Mouse (Mus musculus): Measurements from ENCODE around the gene Cpne2. TPM values are rescaled to one million over a fixed set of nuclear protein-coding genes. Genes with fewer than 3 reads are reported as not detected.

The Cpne2 gene
- polyA plus RNA-seq, 1 experiment from 2014 or later = 9.2 TPM

DNA sequence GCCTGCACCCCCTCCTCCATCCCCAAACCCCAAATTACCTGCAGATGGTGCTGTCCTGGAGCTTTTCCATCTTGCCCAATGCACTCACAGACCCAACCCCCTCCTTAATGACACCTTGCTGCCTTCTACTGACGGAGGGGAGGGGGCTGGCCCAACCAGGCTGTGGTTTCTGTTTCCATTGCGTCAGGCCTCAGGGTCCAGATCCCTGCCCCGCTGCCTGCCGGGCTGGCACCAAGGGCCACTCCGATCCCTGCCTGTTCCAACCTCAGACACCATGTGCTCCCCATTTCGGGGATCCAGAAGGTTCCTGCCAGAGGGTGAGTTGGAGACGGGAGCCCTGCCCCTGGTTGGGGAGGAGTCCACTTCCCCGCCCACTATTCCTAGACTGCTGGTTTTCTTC, 11.2 kb downstream of the Cpne2 start:
- no peaks in the 10 kb centered on the region for H3K4me1 ChIP-seq (ENCODE audit: insufficient read depth, low read depth, low read length)
- no peaks in the 10 kb centered on the region for H3K36me3 ChIP-seq (ENCODE audit: insufficient read depth, low read length)
- ATAC-seq = no peak
- 63% methylated on average over 8 of the region's 8 CpGs for WGBS
- H3K27ac ChIP-seq (ENCODE audit: low read length) = no peak overlapping the region
- H3K9me3 ChIP-seq (ENCODE audit: low read length) = no peaks in the 10 kb centered on the region
- no peak for DNase-seq (ENCODE audit: low spot score)
- H3K27me3 ChIP-seq (replicated peaks; ENCODE audit: insufficient read depth, low read length) = no peaks in the 10 kb centered on the region
- H3K4me2 ChIP-seq (replicated peaks; ENCODE audit: low read depth, low read length) = no peak overlapping the region
- TF ChIP-seq EP300 (IDR thresholded peaks at IDR 0.05) (no peak), CTCF (IDR thresholded peaks at IDR 0.05) (no peak)
- no peak overlapping the region for H3K4me3 ChIP-seq (ENCODE audit: low read depth, low read length)
- no peak overlapping the region for H3K9ac ChIP-seq (replicated peaks; ENCODE audit: low read depth)

DNA sequence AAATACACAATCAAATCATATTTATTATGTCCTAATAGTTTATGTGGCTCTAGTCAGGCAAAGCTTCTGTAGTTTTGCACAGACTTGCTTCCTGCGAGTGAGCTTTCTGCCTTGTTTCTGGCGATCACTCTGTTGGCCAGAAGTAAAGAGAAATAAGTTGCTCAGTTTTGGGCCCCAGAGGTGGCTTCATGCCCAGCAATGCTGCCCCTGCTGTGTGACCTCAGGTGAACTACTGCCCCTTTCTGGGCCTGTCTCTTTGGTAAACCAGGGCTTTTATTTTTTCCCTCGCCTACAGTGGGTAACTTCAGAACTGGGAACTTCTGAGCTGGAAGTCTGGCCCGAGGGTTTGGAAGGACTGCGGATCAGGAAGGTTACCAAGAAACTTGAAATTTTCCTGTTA, 16.3 kb downstream of the Cpne2 start:
- 78% methylated on average over 5 of the region's 5 CpGs for WGBS
- no peak for TF ChIP-seq CTCF (IDR thresholded peaks at IDR 0.05)
- TF ChIP-seq EP300 (IDR thresholded peaks at IDR 0.05) = no peak
- no peak for DNase-seq (ENCODE audit: low spot score)
- H3K4me2 ChIP-seq (replicated peaks; ENCODE audit: low read depth, low read length) = no peak overlapping the region
- no peak overlapping the region for H3K27ac ChIP-seq (ENCODE audit: low read length)
- H3K27me3 ChIP-seq (replicated peaks; ENCODE audit: insufficient read depth, low read length) = no peaks in the 10 kb centered on the region
- H3K9ac ChIP-seq (replicated peaks; ENCODE audit: low read depth) = no peak overlapping the region
- no peaks in the 10 kb centered on the region for H3K36me3 ChIP-seq (ENCODE audit: insufficient read depth, low read length)
- no peak overlapping the region for H3K4me3 ChIP-seq (ENCODE audit: low read depth, low read length)
- H3K9me3 ChIP-seq (ENCODE audit: low read length) = no peaks in the 10 kb centered on the region
- H3K4me1 ChIP-seq (ENCODE audit: insufficient read depth, low read depth, low read length) = no peaks in the 10 kb centered on the region
- ATAC-seq = no peak

GRCm38 (mm10) chr8:94549482-94549881, 16.7 kb downstream of the Cpne2 start:
- H3K27ac ChIP-seq (ENCODE audit: low read length) = no peak overlapping the region
- TF ChIP-seq CTCF (IDR thresholded peaks at IDR 0.05) (no peak), EP300 (IDR thresholded peaks at IDR 0.05) (no peak)
- no peaks in the 10 kb centered on the region for H3K4me1 ChIP-seq (ENCODE audit: insufficient read depth, low read depth, low read length)
- H3K36me3 ChIP-seq (ENCODE audit: insufficient read depth, low read length) = no peaks in the 10 kb centered on the region
- H3K4me2 ChIP-seq (replicated peaks; ENCODE audit: low read depth, low read length) = no peak overlapping the region
- DNase-seq (ENCODE audit: low spot score) (no peak), ATAC-seq (no peak)
- WGBS = 60% methylated on average over 5 of the region's 5 CpGs
- H3K9ac ChIP-seq (replicated peaks; ENCODE audit: low read depth) = no peak overlapping the region
- no peaks in the 10 kb centered on the region for H3K27me3 ChIP-seq (replicated peaks; ENCODE audit: insufficient read depth, low read length)
- H3K9me3 ChIP-seq (ENCODE audit: low read length) = no peaks in the 10 kb centered on the region
- H3K4me3 ChIP-seq (ENCODE audit: low read depth, low read length) = no peak overlapping the region

GRCm38 (mm10) chr8:94549998-94550397, 17.2 kb downstream of the Cpne2 start:
- TF ChIP-seq CTCF (IDR thresholded peaks at IDR 0.05) (no peak), EP300 (IDR thresholded peaks at IDR 0.05) (no peak)
- 74% methylated on average over 5 of the region's 5 CpGs for WGBS
- no peak for ATAC-seq

DNA sequence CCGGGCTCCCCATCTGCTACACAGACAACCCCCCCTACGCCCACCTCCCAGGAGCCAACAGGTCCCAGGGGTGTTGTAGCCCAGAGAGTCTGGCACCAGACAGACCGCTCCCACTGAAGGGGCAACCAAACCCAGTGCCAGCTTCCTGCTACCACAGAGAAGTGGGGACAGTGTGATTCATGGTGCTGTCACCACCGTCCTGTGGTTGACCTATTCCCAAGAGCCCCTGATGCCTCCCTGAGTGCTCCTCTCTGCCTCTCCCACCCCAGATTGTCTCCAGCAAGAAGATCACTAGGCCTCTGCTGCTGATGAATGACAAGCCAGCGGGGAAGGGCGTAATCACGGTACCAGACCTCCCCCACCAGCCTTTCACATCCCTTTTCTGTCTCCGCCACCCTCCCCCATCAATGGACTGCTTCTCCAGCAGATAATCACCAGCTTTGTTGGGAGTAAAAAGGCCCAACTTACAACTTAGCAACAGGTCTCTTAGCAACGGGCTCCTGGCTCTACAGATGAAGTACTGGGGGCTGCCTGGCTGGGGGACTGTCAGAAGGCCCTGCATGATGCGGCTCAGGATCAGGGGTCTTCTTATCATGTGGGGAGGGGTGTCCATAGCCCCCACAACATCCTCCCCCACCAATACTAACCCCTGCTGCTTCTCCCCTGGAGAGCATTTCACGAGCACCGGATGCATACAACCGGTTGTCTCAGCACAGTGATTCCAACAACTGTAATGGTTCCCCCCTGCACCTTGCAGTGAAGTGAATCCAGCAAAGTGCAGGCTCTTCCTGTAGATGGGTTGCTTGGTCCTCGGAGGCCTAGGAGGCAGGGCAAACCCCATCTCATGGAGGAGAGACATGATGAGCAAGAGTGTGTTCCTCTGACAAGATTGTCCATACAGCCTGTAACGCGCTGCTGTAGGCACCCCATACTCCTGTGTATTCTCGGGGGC, 19.0 kb downstream of the Cpne2 start:
- no peaks in the 10 kb centered on the region for H3K4me1 ChIP-seq (ENCODE audit: insufficient read depth, low read depth, low read length)
- H3K27ac ChIP-seq (ENCODE audit: low read length) = no peak overlapping the region
- 57% methylated on average over 17 of the region's 17 CpGs for WGBS
- no peak overlapping the region for H3K4me2 ChIP-seq (replicated peaks; ENCODE audit: low read depth, low read length)
- TF ChIP-seq EP300 (IDR thresholded peaks at IDR 0.05) (no peak), CTCF (IDR thresholded peaks at IDR 0.05) (no peak)
- ATAC-seq = no peak
- no peaks in the 10 kb centered on the region for H3K9me3 ChIP-seq (ENCODE audit: low read length)
- H3K9ac ChIP-seq (replicated peaks; ENCODE audit: low read depth) = no peak overlapping the region
- H3K4me3 ChIP-seq (ENCODE audit: low read depth, low read length) = no peak overlapping the region
- H3K36me3 ChIP-seq (ENCODE audit: insufficient read depth, low read length) = no peaks in the 10 kb centered on the region
- H3K27me3 ChIP-seq (replicated peaks; ENCODE audit: insufficient read depth, low read length) = no peaks in the 10 kb centered on the region
- no peak for DNase-seq (ENCODE audit: low spot score)

More at GRCm38 (mm10) chr8:94549998-94550397, 17.2 kb downstream of the Cpne2 start:
- Histone ChIP-seq H3K27me3 (replicated peaks; ENCODE audit: insufficient read depth, low read length) (no peaks in the 10 kb centered on the region), H3K4me1 (ENCODE audit: insufficient read depth, low read depth, low read length) (no peaks in the 10 kb centered on the region), H3K27ac (ENCODE audit: low read length) (no peak overlapping the region), H3K4me3 (ENCODE audit: low read depth, low read length) (no peak overlapping the region), H3K36me3 (ENCODE audit: insufficient read depth, low read length) (no peaks in the 10 kb centered on the region), H3K4me2 (replicated peaks; ENCODE audit: low read depth, low read length) (no peak overlapping the region), H3K9ac (replicated peaks; ENCODE audit: low read depth) (no peak overlapping the region), H3K9me3 (ENCODE audit: low read length) (no peaks in the 10 kb centered on the region)
- DNase-seq (ENCODE audit: low spot score) = no peak

DNA sequence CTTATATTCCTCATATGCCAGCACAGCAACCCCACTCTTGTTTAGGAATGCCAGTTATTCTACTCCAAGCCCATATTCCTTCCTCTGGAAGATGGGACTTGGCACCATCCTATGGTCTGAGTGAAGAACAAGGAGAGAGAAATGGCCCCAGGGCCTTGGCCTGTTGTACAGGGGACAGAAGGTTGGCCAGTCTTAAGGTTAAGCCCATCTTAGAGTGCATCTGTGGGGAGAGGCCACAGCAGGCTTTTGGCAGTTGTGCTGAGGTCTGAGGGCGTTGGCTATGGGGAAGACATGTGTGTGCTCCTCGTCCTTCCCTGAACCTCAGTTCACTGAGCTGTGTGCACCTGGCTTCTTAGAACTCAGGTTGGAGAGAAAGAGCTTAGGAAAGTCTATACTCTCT, 19.9 kb downstream of the Cpne2 start:
- WGBS = 89% methylated on average over 2 of the region's 2 CpGs
- no peak overlapping the region for H3K4me2 ChIP-seq (replicated peaks; ENCODE audit: low read depth, low read length)
- H3K27me3 ChIP-seq (replicated peaks; ENCODE audit: insufficient read depth, low read length) = no peaks in the 10 kb centered on the region
- H3K9me3 ChIP-seq (ENCODE audit: low read length) = no peaks in the 10 kb centered on the region
- no peaks in the 10 kb centered on the region for H3K4me1 ChIP-seq (ENCODE audit: insufficient read depth, low read depth, low read length)
- ATAC-seq (no peak), DNase-seq (ENCODE audit: low spot score) (no peak)
- no peak for TF ChIP-seq CTCF (IDR thresholded peaks at IDR 0.05)
- no peak for TF ChIP-seq EP300 (IDR thresholded peaks at IDR 0.05)
- H3K27ac ChIP-seq (ENCODE audit: low read length) = no peak overlapping the region
- H3K4me3 ChIP-seq (ENCODE audit: low read depth, low read length) = no peak overlapping the region
- no peaks in the 10 kb centered on the region for H3K36me3 ChIP-seq (ENCODE audit: insufficient read depth, low read length)
- no peak overlapping the region for H3K9ac ChIP-seq (replicated peaks; ENCODE audit: low read depth)

Measured in lung, postnatal 0 days (tissue).